Mouse (Mus musculus) kidney, embryonic 16.5 days (tissue): ENCODE measurements at regions not wholly inside any gene's neighbourhood (a gene's known extent, or its start where the extent isn't known, plus 50 kb on each side); places are given as distances from the start of the nearest gene placed in this dataset.
A peak's percentile ranks its signal among the peaks of the same experiment; 100 is the strongest.

Experiments used
- ATAC-seq: fragments of 200-750 bp; cut with Nextera tagmentation; 2 replicates; pipeline ENCODE4 v1.8.0; 2017; ENCODE audit warnings: moderate TSS enrichment; ENCODE audit not compliant: low FRiP score, low TSS enrichment
- H3K27ac ChIP-seq: fragments of 300-500 bp; sonication (generic); 2 replicates; pipeline ENCODE4 v1.5.1; 2014; ENCODE audit warnings: low read length
- H3K27me3 ChIP-seq: fragments of 300-500 bp; sonication (generic); 2 replicates; pipeline ENCODE4 v1.6.1; 2014; ENCODE audit warnings: low read length, control low read depth, mixed read lengths; ENCODE audit not compliant: insufficient read depth
- H3K36me3 ChIP-seq: fragments of 300-500 bp; sonication (generic); 2 replicates; pipeline ENCODE4 v1.6.1; 2014; ENCODE audit warnings: low read length, control low read depth, mixed read lengths; ENCODE audit not compliant: insufficient read depth
- H3K4me1 ChIP-seq: fragments of 300-500 bp; sonication (generic); 2 replicates; pipeline ENCODE4 v1.6.1; 2014; ENCODE audit warnings: low read length, control low read depth, mixed read lengths; ENCODE audit not compliant: insufficient read depth
- H3K4me2 ChIP-seq: fragments of 300-500 bp; sonication (generic); replicated peaks from 2 replicates; pipeline ENCODE4 v1.6.1; 2014; ENCODE audit warnings: low read depth, low read length
- H3K4me3 ChIP-seq: fragments of 300-500 bp; sonication (generic); 2 replicates; pipeline ENCODE4 v1.5.1; 2014; ENCODE audit warnings: mild to moderate bottlenecking, low read length
- H3K9ac ChIP-seq: fragments of 300-500 bp; sonication (generic); replicated peaks from 2 replicates; pipeline ENCODE4 v1.6.1; 2014; ENCODE audit warnings: low read length
- H3K9me3 ChIP-seq: fragments of 300-500 bp; sonication (generic); 2 replicates; pipeline ENCODE4 v1.6.1; 2016; ENCODE audit warnings: low read length, control low read depth
- WGBS: fragments of 180-500 bp; shearing (Covaris S2); extraction: QIAGEN DNeasy Blood & Tissue Kit; methylation state at CpG from one replicate; pipeline ENCODE4 v1.1.7; 2014; 5-methylcytosine and 5-hydroxymethylcytosine counted together

- H3K27ac ChIP-seq, result no peak overlapping the region
- no peaks in the 10 kb centered on the region for H3K36me3 ChIP-seq
- no peaks in the 10 kb centered on the region for H3K4me1 ChIP-seq
- H3K27me3 ChIP-seq, result no peaks in the 10 kb centered on the region
- no peak overlapping the region for H3K4me2 ChIP-seq
- H3K4me3 ChIP-seq, result no peak overlapping the region
- H3K9me3 ChIP-seq, result no peaks in the 10 kb centered on the region
- ATAC-seq, result no peak
- WGBS, result 81% methylated on average over 5 of the region's 5 CpGs
- no peak overlapping the region for H3K9ac ChIP-seq
Measured at GRCm38 (mm10) chr9:33442266-33442665, 806.2 kb downstream of the Ets1 start.

DNA sequence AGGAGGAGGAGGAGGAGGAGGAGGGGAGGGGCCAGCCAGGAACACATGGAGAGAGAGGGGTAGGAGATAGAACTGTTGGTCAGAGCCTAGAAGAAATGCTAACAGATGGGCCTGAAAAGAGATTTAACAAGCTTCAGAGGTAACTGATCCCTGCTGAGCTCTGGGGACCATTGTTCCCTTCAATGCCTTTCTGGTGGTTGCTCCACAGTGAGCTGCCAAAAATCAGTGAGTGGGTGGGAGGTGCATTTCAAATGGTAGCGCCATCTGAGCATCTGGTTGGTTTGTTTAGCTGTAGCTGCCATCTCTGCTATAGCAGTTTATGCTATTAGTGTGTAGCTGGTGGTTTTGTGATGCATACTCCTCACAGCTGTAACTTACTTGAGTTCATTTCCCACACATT is 809.9 kb downstream of the Ets1 start:
- Histone ChIP-seq H3K9me3 (no peaks in the 10 kb centered on the region), H3K27me3 (no peaks in the 10 kb centered on the region), H3K4me1 (no peaks in the 10 kb centered on the region), H3K36me3 (no peaks in the 10 kb centered on the region), H3K4me2 (no peak overlapping the region), H3K9ac (no peak overlapping the region), H3K27ac (no peak overlapping the region), H3K4me3 (no peak overlapping the region)
- 71% methylated on average over 1 of the region's 1 CpGs for WGBS
- ATAC-seq, result no peak

- Histone ChIP-seq H3K9ac (no peak overlapping the region), H3K4me1 (no peaks in the 10 kb centered on the region), H3K27me3 (no peaks in the 10 kb centered on the region), H3K27ac (no peak overlapping the region), H3K4me3 (no peak overlapping the region), H3K9me3 (no peaks in the 10 kb centered on the region), H3K36me3 (no peaks in the 10 kb centered on the region), H3K4me2 (no peak overlapping the region)
- 74% methylated on average over 2 of the region's 2 CpGs for WGBS
- ATAC-seq, result no peak
Measured at GRCm38 (mm10) chr9:33475106-33475505, 839.1 kb downstream of the Ets1 start.

GRCm38 (mm10) chr9:33482845-33483540 is 847.0 kb downstream of the Ets1 start:
- Histone ChIP-seq H3K4me3 (no peak overlapping the region), H3K4me2 (no peak overlapping the region), H3K27ac (no peak overlapping the region), H3K36me3 (no peaks in the 10 kb centered on the region), H3K9me3 (no peaks in the 10 kb centered on the region), H3K4me1 (no peaks in the 10 kb centered on the region), H3K27me3 (no peaks in the 10 kb centered on the region), H3K9ac (no peak overlapping the region)
- no peak for ATAC-seq
- 68% methylated on average over 5 of the region's 5 CpGs for WGBS

- WGBS, result 79% methylated on average over 2 of the region's 2 CpGs
- Histone ChIP-seq H3K4me2 (no peak overlapping the region), H3K27me3 (no peaks in the 10 kb centered on the region), H3K36me3 (no peaks in the 10 kb centered on the region), H3K9ac (no peak overlapping the region), H3K4me3 (no peak overlapping the region), H3K9me3 (no peaks in the 10 kb centered on the region), H3K27ac (no peak overlapping the region), H3K4me1 (no peaks in the 10 kb centered on the region)
- no peak for ATAC-seq
Measured at GRCm38 (mm10) chr9:33483541-33483846, 847.5 kb downstream of the Ets1 start.

GRCm38 (mm10) chr9:33533101-33533810 is 897.2 kb downstream of the Ets1 start:
- no peaks in the 10 kb centered on the region for H3K36me3 ChIP-seq
- H3K4me1 ChIP-seq, result no peaks in the 10 kb centered on the region
- WGBS, result 71% methylated on average over 1 of the region's 1 CpGs
- H3K27ac ChIP-seq, result no peak overlapping the region
- ATAC-seq, result no peak
- no peaks in the 10 kb centered on the region for H3K27me3 ChIP-seq
- H3K4me3 ChIP-seq, result no peak overlapping the region
- H3K4me2 ChIP-seq, result no peak overlapping the region
- no peak overlapping the region for H3K9ac ChIP-seq
- no peaks in the 10 kb centered on the region for H3K9me3 ChIP-seq

DNA sequence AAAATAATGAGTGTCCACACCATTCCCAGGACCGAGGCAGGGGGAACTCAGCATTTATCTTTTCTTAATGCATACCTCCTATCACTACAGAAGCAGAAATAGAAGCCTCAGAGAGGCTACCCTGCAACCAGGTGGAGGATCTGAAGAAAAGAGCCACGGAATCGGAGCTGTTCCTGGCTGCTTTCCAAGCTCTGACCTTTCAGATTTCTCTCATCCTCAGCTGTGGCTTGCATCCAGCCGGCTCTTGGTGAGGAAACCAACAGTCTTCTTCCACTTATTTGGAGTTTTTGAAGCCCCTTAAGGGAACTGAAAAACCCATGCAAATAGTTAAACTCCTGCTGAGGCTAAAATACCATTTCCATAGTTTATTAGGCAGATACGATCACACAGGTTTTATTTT is 907.3 kb downstream of the Ets1 start:
- Histone ChIP-seq H3K36me3 (no peaks in the 10 kb centered on the region), H3K9me3 (no peaks in the 10 kb centered on the region), H3K4me2 (no peak overlapping the region), H3K27ac (no peak overlapping the region), H3K27me3 (no peaks in the 10 kb centered on the region), H3K9ac (no peak overlapping the region), H3K4me1 (no peaks in the 10 kb centered on the region), H3K4me3 (no peak overlapping the region)
- WGBS, result 55% methylated on average over 5 of the region's 5 CpGs
- ATAC-seq, result no peak

DNA sequence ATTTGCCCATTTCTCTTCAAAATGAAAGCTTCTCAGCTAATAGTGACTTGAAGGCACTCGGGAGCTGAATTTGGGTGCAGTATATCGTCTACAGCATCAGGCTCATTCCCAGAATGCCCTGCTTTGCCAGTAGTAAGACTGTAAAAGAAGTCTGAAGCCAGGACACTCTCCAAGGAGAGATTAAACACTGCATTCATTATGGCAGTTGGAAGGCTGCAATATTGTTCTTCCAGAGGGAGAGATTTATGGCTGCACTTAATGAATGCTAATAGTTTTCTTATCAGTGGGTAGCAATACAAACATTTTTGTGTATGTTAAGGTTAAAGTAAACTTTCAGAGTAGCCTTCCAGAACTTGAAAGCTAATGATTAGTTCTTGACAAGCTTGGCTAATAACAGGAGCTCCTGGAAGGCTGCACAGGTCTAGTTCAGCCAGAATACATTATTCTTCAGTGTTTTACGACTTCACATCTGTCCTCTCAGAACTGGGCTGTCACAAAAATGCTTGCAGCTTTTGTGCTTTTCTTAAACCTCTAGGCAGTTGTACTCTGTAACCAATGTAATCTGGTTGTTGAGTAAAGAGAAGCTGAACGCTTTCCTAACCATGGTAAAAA is 910.2 kb downstream of the Ets1 start:
- H3K4me1 ChIP-seq, result no peaks in the 10 kb centered on the region
- ATAC-seq, result peak; percentile 85
- H3K9me3 ChIP-seq, result no peaks in the 10 kb centered on the region
- H3K9ac ChIP-seq, result no peak overlapping the region
- H3K36me3 ChIP-seq, result no peaks in the 10 kb centered on the region
- H3K27ac ChIP-seq, result no peak overlapping the region
- no peaks in the 10 kb centered on the region; the same call in 1 of the 2 replicates for H3K27me3 ChIP-seq
- no peak overlapping the region for H3K4me2 ChIP-seq
- WGBS, result 31% methylated on average over 4 of the region's 4 CpGs
- no peak overlapping the region for H3K4me3 ChIP-seq

GRCm38 (mm10) chr9:33549395-33549794 is 913.4 kb downstream of the Ets1 start:
- Histone ChIP-seq H3K4me2 (no peak overlapping the region), H3K9me3 (no peaks in the 10 kb centered on the region), H3K9ac (no peak overlapping the region), H3K4me1 (no peaks in the 10 kb centered on the region), H3K27me3 (no peaks in the 10 kb centered on the region; the same call in 1 of the 2 replicates), H3K36me3 (no peaks in the 10 kb centered on the region), H3K4me3 (no peak overlapping the region), H3K27ac (no peak overlapping the region)
- no peak for ATAC-seq
- 89% methylated on average over 5 of the region's 5 CpGs for WGBS

DNA sequence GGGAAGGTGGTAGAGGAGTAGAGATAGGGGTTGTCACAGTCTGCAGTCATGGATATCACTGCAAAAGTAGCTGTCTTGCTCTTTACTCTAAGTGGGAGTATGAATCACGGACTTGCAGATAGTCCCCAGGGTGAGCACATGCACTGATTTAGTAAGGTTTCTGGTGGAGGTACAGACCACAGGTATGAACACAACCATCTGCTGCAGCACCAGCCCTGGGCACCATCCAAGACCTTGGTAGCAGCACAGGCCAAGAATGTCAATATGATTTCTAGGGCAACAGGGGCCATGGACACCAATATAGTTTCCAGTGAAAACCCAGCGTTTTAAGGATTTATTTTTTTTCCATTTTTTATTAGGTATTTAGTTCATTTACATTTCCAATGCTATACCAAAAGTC is 913.7 kb upstream of the Kirrel3 start:
- no peak for ATAC-seq
- H3K9me3 ChIP-seq, result no peaks in the 10 kb centered on the region

More for the DNA sequence above, 913.7 kb upstream of the Kirrel3 start:
- Histone ChIP-seq H3K4me2 (no peak overlapping the region), H3K4me3 (no peak overlapping the region), H3K4me1 (no peaks in the 10 kb centered on the region), H3K36me3 (no peaks in the 10 kb centered on the region), H3K27ac (no peak overlapping the region), H3K27me3 (no peaks in the 10 kb centered on the region), H3K9ac (no peak overlapping the region)
- WGBS, result 89% methylated on average over 2 of the region's 2 CpGs
